Mouse (Mus musculus) ovary, postnatal 14 days (tissue): Measurements from ENCODE around the gene Trpc2.
"Not testable (repeated sequence)": the region's sequence is repeated elsewhere in the genome, so short reads cannot be mapped to it uniquely, and the experiment has no call there.

Experiments
- DNase-seq: peaks from one replicate; pipeline ENCODE4 v3.0.0; 2022; ENCODE audit warnings: low spot score

Gene Trpc2

DNA sequence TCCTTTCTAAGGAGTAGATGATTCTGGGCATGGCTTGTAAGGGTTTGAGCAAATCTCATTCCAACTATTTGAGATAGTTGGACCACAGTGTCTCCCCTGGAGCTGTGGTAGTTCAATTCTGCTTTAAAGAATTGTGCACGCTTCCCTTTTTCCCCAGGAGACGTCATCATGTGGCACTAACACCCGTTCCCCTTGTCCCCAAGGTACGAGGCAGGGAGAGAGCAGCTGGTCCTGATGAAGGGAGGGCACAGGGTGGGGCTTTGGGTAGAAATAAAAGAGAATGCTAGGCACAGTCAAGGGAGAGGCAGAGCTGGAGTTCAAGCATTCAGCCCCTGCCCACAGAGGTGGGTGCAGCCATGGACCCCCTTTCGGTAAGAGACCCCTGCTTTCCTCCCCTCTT lies at the start of gene Trpc2:
Trpc2 (plus strand) TSS at position 301 of the 400 bp plus-strand sequence.
- DNase-seq: no peak

DNA sequence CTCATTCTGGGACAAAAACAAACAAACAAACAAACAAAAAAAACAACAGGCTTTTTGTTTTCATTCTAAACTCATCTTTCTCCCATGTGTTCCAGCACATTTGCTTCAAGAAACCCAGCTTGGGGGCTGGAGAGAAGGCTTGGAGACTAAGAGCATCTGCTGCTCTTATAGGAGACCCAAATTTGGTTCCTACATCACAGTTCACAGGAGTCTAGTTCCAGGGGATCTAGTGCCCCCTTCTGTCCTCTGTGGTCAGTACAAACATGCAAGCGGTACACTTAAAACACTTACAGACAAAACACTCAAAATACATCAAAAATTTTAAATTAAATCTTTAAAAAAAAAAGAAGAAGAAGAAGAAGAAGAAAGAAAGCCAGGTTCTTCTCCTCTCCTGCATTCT lies 48.0 kb upstream of the Trpc2 start:
- DNase-seq: no peak

DNA sequence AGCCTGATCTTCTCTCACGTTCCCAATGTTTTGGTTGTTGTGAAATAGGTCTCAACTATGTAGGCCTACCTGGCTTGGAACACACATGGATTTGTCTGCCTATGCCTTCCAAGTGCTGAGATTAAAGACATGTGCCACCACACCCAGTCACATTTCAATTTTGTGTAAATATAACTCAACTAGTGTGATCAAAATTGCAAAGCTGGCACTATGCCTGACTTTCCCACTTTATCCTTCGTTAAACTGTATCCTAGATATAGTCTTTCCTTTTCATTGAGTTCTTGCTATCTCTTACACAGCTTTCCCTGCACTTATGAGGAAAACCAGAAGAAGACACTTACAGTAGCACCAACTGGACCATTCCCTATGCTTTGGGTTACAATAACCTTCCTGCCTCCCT lies 47.4 kb upstream of the Trpc2 start:
- DNase-seq: no peak

DNA sequence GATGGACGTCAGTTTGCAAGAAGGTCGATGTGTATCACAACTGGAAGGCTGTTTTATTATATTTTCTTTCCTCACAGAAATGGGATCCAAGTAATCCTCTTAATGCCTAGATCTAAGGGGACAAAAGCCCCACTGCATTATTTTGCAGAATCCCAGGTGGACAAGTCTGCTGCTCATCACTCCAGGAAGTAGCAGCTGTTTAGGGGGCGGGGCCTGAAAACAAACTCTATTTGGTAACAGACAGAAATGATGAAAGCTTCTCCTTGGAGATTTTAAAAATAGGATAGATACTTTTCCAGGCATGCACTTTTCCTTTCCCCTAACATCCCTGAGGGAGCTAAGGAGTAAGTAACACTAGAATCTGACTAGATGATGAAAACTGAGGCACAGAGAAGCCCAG lies 45.6 kb upstream of the Trpc2 start:
- no peak for DNase-seq

DNA sequence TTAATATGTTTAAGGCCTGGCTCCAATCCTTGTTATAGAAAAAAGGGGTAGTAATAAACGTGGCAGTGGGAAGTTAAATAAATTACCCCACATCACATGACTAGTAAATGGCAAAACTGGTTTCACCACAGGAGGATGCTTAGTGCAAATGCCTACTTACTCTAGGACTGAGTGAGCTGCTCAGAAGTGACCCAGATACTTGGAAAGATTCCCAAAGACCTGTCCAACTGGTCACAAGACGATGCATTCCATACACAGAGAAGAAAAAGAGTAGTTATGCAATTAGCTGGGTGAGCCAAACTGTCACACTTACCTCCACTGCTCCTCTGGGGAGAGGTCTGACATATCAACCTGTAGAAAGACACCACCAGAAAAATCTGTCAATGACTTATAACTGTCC lies 40.6 kb upstream of the Trpc2 start:
- DNase-seq: no peak

DNA sequence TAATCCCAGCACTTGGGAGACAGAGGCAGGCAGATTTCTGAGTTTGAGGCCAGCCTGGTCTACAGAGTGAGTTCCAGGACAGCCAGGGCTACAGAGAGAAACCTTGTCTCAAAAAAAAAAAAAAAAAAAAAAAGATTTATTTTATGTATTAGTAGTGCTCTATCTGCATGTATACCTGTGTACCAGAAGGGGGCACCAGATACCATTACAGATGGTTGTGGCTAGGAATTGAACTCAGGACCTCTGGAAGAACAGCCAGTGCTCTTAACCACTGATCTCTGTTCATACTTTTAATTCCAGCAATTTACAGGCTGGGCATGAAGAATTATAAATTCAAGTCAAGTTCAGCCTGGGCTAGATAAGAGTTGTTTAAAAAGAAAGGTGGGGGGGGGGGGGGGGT lies 34.4 kb upstream of the Trpc2 start:
- not testable (repeated sequence) for DNase-seq

DNA sequence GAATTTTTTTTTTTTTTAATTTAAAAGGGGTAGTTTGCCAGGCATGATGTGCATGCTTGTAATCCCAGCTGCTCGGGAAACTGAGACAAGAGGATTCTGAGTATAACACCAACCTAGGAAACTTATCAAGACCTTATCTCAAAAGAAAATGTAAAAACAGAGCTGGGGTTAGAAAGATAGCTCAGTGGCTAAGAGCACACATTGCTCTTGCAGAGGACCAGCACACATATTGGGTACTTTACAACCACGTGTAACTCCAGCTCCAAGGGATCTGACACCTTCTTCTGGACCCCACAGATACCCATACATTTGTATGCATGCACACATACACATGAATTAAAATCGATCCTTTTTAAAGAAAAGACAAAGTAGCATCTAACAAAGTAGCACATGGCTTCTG lies 21.6 kb upstream of the Trpc2 start:
- DNase-seq: no peak

DNA sequence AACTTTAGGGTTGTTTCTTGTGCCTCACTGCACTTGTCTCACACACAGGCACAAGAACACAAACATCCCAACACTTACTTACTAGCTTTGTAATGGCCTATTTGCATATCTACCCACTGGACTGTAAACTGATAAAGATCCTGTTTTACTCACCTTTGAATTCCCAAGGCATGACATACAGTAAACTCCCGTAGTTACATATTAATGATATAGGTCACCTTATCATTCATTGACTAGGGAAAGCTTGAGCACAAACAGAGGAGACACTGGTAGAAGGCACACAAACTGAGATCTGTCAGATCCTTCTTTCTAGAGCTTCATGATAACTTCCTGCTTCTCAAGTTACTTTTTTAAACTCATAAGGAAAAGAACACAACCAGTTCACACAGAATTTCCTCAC lies 20.7 kb upstream of the Trpc2 start:
- DNase-seq: no peak

DNA sequence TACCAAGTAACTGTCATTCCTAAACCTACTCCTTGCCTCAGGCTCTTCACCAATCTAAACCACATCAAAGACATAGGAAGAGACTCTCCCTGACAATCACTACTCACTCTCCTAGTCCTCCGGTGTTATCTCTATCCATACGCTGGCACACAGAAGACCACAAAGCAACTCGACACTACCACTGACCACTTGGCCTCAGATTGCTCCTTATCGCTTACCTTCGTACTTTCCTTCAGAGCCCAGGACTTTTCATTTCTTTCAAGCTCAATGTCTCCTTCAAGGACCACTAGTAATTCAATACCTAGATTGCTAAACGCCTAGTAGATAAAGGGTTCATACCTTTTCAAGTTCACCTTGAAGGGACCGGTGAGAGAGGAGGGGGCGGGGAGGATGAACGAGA lies 19.0 kb upstream of the Trpc2 start:
- no peak for DNase-seq

DNA sequence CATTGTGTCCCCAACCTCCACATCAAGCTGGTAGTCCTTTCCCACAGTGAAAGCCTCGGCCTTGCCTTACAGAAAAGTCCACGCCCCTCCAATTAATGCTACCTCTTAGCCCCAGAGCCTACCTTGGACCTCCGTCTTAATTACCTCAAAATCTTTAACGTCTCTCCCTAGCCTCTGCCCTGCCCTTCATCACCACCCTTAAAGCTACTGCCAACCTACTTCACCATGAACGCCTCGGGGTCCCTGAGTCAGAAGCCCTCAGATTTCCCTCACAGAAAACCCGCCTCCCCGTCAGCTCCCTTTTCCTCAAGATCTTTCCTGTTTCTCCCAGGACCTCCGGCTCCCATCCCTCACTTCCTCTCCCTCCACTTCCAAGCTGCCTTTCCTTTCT lies 18.3 kb upstream of the Trpc2 start:
- DNase-seq: no peak

DNA sequence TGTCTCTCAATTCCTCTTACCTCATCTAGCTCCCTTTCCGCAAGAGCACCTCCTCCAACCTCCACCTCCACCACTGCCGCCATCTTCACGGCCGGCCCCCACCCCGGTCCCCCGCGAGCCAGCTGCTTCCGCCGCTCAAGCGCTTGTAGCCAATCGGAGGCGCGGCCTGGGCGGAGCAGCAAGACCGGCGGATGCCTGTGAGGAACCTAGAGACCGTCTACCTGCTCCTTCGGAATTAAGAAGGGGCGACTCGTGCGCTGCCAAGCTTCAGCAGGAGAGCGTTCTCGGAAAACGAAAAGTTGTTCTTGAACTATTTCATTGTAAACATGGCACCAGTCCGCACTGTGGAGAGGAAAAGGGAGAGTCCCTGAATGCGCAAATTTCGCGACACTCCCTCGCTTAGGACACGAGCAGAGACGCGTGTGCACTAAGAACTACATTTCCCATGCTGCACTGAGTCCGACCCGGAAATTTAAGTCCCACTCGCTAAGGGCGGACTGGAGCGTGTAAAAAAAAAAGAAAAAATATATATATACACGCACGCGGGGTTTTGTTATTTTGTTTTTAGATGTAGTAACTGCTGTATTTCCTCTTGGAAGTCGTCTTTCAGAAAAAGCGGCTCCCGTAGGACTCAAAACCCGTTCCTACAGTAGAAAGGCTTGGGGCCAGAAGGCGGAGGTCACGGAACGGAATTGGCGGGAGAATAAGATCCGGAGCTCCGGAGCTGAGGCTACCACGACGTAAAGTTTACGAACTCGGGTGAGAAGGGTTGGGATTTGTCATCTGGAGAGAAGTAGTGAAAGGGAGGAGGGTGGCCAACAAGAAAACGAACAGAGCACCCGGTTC lies 17.6 kb upstream of the Trpc2 start, which contains the start of the genes Rnf121, Xndc1 and Xntrpc:
Rnf121 (minus strand) TSS at position 424 of the 846 bp plus-strand sequence.
Xndc1 (plus strand) TSS at position 466 of the 846 bp plus-strand sequence.
Xntrpc (plus strand) TSS at position 668 of the 846 bp plus-strand sequence.
- DNase-seq: peak; percentile 83

DNA sequence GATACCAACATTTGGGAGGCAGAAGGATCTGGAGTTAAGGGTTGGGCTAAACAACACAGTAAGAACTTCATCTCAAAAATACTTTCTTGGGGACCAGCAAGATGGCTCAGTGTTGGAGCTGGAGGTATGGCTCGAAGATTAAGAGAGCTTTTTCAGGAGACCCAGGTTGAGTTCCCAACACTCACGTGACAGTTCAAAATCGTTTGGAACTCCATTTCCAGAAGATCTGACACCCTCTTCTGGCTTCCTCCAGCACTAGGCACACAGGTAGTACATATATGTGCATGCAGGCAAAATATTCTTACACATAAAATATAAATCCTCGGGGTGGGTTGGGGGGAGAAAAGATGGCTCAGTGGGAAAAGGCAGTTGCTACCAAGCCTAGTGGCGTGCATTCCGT lies 16.6 kb upstream of the Trpc2 start:
- no peak for DNase-seq

DNA sequence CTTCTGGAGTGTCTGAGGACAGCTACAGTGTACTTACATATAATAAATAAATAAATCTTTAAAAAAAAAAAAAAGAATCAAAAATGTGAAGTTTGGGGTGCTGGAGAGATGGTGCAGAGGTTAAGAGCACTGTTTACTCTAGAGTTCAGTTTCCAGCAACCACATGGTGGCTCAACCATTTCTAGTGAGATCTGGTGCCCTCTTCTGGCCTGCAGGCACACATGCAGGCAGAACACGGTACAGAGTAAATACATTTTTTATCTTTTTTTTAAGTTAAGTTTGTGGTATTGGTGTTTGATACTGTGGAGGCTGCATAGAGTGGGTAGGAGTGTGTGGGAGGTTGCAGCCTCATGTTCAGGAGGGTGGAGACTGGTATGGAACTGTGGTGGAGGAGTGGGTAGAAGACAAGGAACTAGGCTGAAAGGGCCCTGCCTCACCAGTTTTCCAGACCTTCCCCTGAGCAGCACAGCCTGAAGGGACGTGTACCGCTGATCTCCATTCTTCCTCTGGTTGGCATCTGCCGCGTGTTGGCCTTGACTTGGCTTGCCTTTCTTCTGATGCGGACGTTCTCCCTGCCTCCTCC lies 6.1 kb upstream of the Trpc2 start:
- DNase-seq: no peak

DNA sequence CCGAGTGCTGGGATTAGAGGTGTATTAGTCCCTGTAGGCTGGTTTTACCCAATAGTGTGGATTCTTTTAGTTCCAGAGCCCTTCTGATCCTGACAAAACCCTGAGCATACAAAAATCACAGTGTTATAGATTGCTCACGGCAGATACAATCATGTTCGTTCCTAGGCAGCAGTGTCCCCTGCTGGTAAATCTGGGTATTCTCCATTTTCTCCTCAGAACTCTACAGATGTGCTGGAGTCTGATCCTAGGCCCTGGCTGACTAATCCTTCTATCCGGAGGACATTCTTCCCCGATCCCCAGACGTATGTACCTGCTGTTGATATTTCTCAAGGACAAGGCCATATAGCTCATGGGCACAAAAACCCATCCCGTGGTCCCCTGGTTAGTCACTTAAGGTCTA lies 4.4 kb upstream of the Trpc2 start:
- DNase-seq: peak; percentile 29

DNA sequence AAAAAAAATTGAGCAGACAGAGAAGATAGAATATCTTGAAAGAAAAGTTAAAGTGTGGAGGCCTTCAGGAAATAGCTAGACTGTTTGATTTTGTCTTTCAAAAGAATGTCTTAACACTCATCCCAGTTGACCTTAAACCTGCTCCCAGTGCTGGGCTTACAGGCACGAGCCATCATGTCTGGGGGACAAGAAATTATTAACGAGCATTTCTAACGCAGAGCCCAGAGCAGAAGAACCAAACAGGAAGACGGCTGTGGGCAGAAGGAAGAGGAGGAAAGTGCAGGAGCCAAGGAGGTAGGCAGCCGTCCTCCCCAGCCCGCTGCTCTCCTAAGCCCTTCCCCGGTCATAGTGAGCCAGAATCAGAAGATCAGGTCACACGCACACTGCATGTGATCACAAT lies 2.6 kb upstream of the Trpc2 start:
- DNase-seq: no peak

DNA sequence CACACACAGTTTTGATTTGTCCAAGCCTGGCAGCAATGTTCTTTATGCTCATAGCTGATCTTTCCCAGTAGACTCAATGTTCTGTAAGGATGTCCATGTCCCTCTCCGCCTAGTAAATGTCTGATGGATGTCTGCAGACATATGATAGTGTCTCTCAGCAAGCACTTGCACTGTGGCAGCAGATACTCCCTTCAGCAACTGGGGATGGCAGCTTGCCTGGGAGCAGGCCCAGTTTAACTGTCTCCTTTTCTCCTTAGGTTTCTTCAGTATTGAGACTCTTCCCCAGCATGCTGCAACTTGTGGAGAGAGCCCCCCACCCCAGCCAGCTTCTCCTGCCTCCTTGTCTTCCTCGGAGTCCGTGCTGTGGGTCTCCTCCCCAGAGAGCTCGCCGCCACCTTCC lies 1.1 kb upstream of the Trpc2 start:
- no peak for DNase-seq

DNA sequence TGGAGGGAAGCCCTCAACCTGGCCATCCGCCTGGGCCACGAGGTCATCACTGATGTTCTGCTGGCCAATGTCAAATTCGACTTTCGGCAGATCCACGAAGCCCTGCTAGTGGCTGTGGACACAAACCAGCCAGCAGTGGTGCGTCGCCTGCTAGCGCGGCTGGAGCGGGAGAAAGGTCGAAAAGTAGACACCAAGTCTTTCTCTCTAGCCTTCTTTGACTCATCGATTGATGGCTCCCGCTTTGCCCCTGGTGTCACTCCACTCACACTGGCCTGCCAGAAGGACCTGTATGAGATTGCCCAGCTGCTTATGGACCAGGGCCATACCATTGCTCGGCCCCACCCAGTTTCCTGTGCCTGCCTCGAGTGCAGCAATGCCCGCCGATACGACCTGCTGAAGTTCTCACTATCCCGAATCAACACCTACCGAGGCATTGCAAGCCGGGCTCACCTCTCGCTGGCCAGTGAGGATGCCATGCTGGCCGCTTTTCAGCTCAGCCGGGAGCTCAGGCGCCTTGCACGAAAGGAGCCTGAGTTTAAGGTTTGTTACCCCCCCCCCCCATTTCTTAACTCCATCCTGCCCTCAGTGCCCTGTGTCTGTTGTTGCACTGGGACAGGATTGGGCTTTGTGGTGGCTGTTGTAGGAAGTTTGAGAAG lies 1.3 kb downstream of the Trpc2 start:
- DNase-seq: no peak

DNA sequence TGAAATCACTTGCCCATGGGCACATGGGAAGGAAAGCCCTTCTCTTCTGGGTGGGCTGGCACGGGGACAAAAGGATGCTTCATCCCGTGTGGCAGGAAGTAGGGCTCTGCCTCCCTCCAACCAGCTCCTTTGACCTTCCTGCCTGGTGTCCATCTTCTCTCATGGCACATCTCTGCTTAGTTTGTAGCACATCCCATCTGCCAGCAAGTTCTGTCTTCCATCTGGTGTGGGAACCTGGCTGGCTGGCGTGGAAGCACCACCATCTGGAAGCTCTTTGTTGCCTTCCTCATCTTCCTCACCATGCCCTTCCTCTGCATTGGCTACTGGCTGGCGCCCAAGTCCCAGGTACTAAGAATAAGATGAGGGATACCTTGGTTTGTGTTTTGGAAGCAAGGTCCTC lies 4.4 kb downstream of the Trpc2 start:
- DNase-seq: no peak

DNA sequence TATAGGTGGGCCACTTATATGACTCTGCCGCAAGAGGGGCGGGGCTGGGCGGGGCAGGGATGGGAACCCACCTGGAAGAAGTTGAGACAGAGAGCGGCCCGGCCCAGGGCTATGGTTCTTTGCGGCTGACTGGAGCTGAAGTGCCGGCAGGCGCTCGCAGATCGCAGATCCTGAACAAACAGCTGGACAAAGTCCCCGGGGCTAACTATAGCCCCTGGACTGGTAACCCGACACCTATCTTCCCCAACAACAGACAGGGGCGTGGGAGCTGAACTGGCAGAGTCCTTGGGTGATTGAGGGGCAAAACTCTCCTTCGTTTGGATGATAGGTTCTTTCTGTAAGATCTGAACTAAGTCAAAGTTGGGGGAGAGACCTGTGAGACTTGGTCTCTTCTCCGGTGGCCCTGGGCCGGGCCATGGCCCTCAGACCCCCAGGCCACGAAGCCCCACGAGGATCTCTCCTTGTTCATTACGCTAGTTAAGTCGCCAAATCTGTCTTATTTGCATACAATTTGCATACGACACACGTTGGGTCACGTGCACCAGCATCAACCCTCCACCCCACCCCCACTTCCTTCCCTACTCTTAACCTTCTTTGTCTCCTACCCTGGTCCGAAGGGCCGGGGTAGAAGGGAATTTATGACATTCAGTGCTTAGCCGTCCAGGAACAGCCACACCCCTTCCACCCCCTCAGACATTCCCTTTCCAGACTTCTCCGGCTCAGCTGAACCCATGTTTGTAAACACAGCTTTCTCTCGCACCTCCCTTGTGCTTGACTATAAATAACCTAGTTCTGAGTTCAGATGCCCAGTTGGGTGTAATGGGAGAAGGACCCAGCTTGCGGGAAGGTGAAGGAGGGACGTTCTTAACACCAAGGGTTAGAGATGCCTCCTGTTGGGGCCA lies 17.1 kb downstream of the Trpc2 start:
- no peak for DNase-seq

DNA sequence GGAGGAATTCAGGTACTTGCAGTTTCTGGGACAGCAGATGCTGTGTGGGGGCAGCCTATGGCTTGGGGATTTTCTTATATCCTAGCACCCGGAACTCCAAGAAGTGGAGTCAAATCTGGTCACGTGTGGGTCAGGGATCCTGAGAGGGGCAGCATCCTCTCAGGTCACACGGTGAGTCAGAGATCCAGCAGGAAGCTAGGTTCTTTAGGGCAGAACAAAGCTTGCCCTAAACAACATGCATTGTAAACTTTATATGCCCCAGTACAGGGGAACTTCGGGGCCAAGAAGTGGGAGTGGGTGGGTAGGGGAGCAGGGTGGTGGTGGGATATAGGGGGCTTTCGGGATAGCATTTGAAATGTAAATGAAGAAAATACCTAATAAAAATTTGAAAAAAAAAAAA lies 18.0 kb downstream of the Trpc2 start:
- DNase-seq: no peak

DNA sequence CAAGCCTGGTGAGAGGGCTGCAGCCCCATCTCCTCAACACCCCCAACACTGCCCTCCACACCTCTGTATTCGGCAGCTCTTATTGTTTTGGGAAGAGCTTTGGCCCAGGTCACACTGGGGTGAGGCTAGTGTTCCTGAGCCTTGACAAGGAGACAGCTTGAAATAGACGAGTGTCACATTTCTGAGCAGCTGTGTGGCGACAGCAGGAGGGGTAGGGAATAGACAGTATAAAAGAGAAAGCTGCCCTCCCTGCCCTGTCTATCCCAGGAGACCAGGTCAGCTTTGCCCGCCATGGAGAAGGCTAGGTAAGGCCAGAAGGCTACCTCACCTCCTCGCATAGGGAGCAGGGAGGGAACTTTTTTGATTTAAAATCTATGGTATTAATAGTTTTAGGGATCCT lies 18.6 kb downstream of the Trpc2 start, which contains the start of gene Art1:
Art1 (plus strand) TSS at position 257 of the 400 bp plus-strand sequence.
- DNase-seq: no peak

DNA sequence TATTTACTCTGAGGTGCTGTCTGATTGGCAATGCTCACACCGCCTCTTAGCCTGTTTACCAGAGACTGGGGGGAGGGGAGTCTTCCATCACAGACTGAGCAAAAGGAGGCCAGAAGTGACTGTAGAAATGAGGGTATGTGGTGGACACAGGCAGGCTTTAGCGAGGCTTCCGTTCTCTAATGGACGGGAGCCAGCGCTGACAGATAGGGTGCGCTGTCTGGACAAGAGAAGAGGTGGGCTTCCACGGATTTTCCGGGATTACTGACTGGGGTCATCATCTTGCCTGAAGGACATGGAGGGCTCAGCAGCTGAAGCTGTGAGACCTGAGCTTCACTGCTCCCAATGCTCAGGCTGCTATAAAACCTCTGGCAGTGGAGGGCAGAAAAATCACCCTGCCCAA lies 19.3 kb downstream of the Trpc2 start:
- no peak for DNase-seq
